Mouse (Mus musculus) urinary bladder, adult 18-20 months (tissue): Measurements from ENCODE around the gene Grin2b.

Experiments used
- DNase-seq, 2 experiments: peaks; one replicate each; pipeline ENCODE4 v3.0.0; 2022; ENCODE audit warnings: low spot score in 2 of 2, mixed read lengths in 2 of 2

Gene Grin2b

DNA sequence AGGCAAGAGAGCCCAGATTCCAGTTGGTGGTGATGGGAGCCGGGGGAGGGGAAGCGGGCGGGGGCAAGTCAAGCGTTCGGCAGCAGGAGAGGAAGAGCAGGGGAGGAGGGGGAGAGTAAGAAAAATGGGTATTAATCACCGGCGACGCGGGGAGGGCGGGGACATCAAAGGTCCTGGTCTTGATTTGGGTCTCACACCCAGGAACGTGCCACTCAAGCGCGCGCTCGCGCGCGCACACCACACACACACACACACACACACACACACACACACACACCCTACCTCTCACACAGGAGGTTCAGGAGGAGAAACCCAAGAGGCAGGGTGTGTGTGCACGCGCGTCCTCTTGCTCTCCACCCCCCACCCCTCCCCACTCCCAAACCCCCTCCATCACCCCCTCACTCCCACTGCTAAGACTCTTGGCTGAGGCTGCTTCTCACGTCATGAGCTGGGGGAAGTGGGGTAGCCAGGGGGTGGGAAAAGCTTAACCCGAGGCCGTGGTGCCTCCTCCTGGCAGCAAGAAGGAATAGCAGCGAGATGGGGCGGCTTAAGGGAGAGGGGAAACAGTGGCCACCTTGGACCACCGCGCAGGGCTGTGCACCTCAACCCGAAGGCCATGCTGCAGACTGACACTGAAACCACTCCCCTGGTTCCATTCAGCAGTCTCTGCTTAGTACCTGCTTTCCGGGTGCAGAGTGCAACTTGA lies at the start of gene Grin2b:
Grin2b (minus strand) TSS at position 321 of the 706 bp plus-strand sequence.
- no peak for DNase-seq

DNA sequence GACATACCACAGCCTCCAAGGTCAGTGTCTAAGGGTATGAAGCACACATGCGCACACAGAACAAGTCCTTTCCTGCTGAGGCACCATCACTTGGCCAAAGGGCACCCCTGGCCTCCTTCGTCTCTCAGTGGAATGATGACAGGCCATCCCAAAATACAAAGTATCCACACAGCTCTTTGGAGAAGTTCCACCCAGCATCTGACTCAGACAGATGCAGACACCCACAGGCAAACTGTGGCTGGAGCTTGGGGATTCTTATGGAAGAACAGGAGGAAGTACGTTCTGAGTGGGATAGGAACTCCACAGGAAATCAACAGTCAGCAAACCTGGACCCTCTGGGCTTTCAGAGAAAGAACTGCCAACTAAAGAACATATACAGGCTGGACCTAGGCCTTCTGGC lies 48.6 kb upstream of the Grin2b start:
- no peak for DNase-seq

DNA sequence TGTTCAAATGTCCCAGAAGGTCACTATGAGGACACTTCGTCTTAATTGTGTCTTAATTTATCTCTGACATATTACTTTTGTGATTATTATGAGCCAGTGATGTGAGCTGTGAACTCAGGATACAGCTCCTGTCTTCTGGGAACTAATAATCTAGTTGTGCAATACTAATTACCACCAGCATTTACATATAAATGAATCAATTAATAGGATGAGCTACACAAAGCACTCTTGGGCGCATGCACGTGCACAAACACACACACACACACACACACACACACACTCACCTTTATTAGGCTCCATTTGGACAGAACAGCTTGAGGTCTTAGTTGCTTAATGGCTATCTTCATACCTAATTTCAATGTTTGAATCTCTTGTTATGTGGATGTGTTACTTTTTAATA lies 37.1 kb upstream of the Grin2b start:
- DNase-seq, result no peak

DNA sequence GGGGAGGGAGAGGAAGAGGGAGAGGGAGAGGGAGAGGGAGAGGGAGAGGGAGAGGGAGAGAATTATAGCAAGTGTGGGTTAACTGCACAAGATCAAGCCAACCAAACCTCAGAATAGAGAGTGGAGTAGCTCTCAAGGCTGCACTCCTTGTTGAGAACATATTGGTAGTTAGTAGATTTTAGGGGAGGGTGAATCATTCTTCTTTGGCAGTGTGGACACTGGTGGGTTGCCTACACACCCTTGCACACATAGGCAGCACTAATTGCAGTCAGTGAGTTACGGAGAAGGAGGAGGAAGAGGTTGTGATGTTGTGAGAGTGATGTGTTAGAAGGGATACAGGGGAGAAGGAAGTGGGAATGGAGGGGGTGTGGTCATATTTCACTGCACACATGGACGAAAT lies 26.5 kb upstream of the Grin2b start:
- DNase-seq, result no peak

DNA sequence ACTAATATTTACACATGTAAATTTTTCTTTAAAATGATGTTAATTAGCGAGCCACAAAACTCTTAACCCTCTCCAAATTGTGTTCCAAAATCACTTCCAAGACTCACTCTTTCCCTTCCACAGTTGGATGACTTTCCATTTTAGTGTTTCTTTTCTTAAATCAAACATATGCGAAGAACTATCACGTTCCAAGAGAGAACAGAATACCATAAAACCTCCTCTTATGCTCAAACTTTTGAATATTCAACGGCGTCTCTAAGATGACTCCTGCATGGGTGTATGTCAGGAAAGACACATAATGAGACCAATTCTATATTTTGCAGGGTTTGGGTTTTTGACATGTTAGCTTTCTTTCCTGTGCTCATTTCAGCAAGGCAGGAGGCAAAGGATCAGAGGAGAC lies 21.3 kb upstream of the Grin2b start:
- DNase-seq, result no peak

DNA sequence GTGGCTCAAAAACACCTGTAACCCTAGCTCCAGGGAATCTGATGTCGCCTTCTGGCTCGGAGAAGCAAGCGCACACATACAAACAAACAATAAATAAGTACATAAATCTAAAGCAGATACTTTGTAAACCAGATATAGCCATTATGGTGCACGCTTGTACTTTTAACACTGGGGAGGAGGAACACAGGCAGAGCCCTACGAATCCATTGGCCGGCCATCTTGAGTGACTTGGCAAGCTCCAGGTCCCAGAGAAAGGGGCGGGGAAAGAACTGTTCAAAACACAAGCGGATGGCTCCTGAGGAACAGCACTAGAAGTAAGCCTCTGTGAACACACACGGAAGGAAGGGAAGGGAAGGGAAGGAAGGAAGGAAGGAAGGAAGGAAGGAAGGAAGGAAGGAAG lies 4.8 kb upstream of the Grin2b start:
- no peak for DNase-seq

DNA sequence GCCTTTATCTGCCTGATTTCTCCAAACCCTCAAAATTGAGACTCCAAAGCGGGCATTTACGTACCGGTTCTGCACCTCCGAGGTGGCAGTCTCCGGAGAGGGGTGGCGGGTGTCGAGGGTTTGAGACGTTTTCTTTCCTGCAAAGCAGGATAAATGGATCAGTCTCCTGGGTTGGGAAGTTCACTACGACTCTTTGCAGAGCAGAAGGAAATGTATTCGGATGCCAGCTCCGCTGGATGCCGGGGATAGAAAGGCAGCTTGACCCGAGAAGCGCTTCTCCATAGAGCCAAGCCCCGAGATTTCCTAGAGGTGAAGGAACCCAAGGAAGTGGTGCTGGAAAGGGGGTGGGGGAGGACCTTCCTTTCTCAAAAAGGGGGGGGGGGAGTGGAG lies 515 bp downstream of the Grin2b start:
- peak in 1 of 2 experiments; percentile 5 for DNase-seq

DNA sequence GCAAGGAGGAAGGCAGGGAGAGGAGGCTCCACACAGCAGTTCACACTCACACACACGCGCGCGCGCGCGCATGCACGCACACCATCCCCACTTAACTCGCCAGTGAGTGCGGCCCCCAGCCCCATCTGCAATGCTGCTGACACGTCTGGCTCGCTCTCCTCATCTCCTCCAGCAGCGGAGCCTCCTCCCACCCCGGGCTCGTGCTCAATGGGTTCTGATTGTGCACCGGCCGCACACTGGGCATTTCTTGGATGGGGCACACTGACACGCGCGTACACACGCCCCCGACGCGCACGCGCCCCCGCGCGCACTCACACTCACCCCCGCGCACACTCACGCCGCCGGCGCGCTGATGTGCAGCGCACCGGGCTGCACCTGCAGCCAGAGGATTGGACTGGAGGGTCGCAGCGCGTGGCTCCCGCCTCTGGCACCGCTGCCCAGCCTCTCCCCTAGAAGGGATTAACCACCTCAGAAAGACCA lies 1.1 kb downstream of the Grin2b start:
- no peak for DNase-seq

DNA sequence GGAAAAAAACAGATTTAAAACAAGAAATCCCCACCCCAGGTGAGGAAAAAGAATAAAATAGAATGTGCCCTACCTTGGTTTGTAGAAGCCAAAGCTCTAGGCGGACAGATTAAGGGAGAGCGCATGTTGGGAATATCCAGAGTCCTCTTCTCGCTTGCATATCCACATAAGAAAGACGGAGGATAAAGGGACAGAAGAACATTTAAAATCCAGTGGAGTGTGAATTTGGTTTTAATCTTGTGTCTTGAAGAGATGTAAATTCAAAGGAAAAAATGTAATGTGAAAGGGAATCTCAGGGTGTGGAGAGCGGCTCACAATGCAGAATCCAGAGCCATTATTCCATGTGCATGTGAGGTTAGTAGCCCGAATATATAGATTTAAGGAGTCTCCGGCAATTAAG lies 2.0 kb downstream of the Grin2b start:
- DNase-seq, result no peak

DNA sequence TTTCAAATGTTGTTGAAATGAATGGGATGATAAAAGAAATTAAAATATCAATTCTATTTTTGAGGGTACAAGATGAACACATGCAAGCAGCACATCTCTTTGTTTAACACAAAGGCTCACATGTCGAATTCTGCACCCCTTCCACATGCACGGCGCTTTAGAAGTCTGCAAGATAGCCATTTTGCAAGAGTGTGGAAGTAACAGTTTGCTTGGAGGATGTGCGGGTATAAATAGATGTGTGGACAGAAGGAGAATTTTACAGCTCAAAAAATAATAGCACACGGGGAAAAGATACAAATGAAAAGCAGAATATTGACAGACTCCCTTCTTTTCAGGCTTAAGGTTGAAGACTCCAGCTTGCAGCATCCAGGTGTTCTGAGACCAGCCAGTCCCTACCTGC lies 2.9 kb downstream of the Grin2b start:
- DNase-seq, result no peak

DNA sequence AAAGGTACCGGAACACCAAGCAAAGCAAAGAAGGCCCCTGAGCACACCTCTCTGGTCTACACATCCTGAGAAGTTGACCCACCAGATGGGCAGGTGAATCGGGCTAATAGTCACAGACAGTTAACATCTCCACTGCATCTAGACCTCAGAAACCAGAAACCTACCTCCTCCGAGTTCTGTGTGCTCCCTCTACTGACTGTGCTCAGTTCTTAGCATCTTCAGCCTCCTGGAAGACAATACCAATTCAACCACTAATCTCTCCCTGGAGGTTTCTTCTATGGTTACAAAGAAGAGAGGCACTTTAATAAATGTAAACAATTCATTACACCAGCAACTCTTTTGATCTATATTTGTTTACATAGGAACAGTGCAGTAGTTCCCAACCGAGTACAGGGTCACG lies 6.0 kb downstream of the Grin2b start:
- DNase-seq, result no peak

DNA sequence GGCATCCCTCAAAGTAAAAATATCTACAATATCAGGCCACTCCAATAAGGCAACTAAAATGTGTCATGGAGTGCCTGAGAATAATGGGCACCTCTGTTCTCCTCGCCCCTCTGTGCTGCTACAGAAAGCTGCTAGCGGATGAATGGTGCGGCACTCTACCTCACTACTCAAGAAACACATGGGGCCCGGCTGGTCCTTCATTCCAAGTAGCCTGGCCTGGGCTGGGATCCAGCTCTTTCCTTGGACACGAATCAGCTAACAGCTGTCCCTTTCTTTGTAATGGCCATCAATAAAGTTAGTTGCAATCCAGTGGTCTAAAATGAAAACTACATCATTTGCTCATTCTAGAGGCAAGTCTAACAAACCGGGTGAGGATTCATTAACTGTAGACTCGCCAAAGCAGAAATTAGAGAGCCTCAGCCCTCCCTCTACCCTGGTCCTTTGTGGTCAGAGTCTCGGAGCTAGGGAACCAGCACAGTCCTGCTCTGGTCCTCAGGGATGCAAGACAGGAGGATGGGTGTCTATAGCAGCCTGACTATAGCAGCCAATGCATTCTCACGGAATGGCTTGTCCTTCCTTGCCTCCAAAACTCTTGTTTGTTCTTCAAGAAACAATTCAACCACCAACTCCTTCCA lies 7.8 kb downstream of the Grin2b start:
- no peak for DNase-seq

DNA sequence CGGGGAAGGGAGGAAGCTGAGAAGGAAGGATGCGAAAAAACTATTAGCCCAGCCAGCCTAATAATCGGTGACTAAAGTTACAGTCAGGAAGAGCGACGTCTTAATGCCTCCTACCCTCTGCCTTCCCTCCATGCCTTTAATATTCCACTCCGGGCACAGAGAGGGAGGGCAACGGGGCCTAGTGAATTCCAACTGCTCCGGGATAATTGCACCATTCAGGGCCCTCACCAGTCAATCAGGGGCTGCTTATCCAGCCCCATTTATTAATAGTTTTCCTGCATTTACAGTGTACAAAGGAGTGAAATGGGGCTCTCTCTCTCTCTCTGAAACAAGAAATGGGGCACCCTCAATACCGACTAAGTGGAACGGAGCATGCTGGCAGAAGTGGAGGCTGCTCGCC lies 11.2 kb downstream of the Grin2b start:
- DNase-seq, result no peak

DNA sequence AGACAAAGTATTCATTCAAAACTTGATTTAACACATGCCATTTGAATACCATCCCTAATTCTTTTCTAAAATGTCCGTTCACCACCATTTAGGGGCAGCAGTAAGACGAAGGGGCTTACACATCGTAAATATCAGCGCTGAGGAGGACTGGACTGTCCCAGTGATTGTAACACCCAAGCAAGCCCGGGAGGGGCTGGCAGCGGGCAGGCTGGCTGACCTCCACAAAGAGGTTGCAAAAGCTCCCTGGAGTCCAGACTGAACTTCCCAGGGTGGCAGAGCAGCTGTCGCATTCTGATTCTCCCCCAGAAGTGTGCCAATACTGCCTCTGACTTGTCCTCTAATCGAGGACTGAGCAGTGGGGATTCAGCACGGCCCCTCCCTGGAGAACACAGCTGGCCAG lies 19.9 kb downstream of the Grin2b start:
- DNase-seq, result no peak

DNA sequence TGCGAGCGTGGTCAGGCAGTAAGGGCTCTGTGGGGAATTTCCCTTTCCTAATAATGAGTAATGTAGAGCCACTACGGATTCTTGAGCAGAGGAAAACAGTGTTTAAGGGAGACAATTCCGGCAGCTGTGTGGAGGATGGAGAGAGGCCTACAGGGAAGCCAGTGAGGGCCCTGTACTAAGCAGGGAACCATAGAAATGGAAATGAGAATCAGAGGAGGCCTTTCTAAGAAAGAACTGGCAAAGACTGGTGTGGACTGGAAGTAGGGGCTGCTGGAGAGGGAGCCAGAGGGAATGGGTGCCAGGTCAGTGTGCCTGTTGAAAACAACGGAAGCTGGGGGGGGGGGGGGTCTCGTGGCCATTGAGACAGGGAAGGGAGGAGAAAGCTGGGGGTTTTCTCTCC lies 23.2 kb downstream of the Grin2b start:
- DNase-seq, result no peak

DNA sequence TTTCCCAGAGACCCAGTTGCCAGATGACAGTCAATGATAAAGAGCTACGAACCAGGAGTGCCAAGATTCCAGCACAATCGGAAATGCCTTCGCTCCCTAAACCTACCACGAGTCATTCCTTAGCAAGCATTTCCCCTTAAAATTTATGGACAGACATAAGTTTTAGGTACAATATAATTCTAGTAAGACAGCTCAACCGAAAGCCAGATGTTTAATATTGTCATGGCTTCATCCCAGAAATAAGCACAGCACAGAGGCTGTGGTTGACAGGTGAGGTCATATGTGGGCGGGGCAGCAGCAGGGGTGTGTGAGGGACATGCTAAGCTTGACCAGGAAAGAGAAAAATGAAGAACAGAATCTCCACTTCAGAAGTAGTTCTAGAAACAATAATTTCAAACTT lies 33.3 kb downstream of the Grin2b start:
- no peak for DNase-seq

DNA sequence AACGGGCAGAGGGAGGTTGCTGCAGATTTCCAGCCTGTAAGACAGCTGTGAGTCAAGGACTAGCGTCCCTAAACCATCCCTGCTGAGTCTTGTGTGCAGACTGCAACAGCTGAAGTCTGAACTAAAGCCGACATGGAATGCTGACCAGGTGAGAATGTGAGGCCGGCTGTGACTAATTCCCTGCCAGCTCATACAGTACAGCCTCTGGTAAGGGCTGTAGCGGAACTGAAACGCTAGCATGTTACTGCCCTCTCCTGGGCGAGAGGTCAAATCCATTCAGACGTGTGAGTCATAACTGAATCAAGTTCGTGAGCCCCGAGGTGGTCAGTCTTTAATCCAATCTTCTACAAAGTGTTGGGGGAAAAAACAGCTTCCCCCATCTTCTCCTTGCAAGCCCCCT lies 42.9 kb downstream of the Grin2b start:
- peak; percentile 11 to 31 for DNase-seq

DNA sequence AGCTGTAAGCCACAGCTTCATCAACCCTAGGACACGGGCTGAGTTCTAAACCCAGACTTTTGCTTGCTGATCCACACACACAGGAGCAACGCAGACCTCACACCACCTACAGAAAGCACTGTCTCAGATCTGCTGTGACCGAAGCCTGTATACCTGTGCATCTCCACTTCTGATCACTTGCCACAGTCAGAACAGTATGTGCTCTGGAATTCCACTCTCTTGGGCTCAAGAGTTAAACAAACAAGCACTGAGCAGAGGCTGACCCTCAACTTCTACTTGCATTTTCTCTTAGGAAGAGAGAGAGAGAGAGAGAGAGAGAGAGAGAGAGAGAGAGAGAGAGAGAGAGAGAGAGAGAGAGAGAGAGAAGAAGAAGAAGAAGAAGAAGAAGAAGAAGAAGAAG lies 50.7 kb downstream of the Grin2b start:
- DNase-seq, result no peak

DNA sequence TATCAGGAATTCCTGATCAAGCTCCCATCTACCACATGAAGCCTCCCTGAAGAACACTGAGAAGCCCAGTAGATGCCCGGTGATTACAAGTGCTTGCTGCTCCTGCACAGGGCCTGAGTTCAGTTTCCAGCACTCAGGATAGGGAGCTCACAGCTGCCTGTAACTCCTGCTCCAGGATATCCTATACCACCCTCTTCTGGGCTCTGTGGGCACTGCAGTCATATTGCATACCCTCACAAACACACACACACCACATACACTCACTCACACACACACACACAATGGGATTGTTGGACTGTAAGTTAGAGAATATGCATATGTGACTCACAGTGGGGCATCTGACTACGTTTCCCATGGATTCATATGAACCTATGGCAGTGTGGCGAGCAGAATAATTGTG lies 55.9 kb downstream of the Grin2b start:
- no peak for DNase-seq

DNA sequence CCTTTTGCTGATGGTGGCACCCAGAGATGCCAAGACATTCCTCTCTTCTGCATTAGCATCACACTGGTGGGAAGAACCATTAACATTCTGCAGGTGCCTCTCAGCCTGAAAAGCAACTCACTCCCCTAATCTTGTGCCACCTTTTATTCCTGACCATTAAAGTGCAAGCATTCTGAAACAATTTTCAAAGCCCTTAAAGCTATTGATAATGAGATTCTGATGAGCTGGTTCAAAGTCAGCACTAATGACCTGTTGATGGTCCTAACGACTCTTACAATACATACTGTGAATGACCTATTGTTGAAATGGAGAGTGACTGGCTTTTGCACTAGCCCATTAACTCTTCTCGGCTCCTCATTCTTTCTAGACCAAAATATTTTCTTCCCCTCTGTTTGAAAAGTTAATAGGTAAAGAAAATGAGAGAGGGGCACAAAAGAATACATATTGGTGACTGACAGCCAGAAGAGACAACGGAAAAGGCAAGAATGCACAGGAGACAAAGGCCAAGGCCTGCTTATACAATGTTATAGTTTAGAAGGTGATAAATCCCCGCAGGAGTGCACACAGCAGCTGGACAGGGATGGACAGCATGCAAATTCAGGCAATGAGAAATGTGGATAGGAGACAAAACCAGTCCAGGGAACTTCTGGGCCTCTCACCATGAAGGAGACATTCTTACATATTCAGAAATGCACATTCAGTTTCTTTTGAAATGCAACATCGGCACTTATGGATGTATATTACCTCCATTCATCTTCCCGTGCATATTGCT lies 59.5 kb downstream of the Grin2b start:
- no peak for DNase-seq

DNA sequence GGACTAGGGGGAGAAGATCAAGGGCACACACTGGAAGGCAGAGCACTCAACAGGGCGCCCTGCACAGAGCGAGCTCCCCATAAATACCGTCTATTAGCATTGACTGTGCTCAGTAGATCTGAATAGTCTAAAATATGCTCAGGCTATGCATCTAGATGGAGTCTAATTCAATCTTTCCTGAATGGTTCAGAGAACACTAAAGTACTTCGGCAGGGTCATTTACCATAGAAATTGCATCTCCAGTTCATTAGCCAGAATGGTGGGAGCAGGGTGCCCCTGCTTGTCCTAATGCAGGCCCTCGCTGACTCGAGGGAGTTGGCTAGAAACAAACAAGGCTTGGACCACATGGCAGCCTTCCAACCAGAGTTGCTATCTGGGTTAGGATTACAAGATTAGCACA lies 64.1 kb downstream of the Grin2b start:
- no peak for DNase-seq

DNA sequence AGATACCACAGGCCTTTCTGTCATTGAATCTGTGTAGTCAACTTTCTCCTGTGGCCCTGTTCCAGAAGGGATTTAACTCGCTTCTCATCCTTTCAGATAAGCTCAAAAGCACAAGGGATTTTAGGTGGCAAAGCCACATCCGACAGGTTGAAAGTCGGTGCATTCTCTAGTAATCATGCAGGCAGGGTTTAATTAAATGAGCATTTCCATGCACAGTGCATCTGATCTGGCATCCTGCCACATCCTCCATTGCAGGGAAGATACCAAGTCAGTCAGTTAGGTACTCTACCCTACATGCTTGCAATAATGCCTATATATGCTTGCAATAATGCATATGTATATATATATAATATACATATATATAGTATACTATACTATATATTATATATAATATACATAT lies 64.8 kb downstream of the Grin2b start:
- DNase-seq, result no peak

DNA sequence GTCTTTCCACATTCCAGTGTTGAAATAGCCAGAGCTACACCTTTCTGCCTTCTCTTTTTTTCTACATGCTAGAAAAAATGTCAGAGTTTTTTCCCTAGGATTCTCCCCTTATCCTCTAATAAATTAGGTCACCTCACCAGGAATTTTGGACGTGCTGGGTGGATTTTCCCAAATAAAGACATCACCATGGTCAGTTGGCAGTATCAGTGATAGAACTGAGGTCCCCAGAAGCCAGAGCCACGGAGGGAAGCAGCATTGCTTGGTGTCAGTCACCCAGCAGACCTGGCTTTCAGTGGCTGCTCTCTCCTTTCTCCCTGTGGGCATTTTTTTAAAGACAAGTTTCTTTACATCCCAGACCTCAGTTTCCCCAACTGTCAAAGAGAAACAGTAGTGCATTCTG lies 68.1 kb downstream of the Grin2b start:
- no peak for DNase-seq
